Mouse (Mus musculus) spleen, adult 18-20 months (tissue): ENCODE data around the gene Olfr1257.
"Not testable (repeated sequence)": the region's sequence is repeated elsewhere in the genome, so short reads cannot be mapped to it uniquely, and the experiment has no call there.

Experiments
- DNase-seq, 2 experiments: peaks; one replicate each; pipeline ENCODE4 v3.0.0; 2022; ENCODE audit warnings: mixed read lengths in 2 of 2

Gene Olfr1257

GRCm38 (mm10) chr2:89878137-89878536 lies at the start of gene Olfr1257:
TSS of gene Olfr1257 (plus strand) at chr2:89878437.
- no peak for DNase-seq

DNA sequence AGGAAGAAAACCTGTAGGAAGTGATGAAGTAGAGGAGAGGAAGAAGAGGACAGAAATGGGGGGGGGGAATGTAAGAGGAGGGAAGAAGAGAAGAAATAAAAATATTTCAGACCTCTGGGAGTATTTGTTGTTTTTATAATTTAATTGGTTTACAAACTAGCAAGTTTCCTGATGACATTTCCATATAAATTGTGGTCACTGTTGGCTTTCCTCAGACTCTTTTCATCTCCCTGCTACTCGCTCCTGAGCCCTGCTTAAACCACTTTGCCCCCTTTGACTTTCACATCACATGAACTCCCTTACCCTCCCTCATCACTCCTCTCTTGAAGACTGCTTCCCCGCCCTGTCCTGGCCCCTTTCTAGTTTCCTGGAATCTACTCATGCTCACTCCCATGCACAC lies 36.8 kb upstream of the Olfr1257 start, which contains the start of gene Olfr1256:
Gene Olfr1256 (minus strand): TSS at position 101 of the 400 bp plus-strand sequence.
- no peak for DNase-seq

DNA sequence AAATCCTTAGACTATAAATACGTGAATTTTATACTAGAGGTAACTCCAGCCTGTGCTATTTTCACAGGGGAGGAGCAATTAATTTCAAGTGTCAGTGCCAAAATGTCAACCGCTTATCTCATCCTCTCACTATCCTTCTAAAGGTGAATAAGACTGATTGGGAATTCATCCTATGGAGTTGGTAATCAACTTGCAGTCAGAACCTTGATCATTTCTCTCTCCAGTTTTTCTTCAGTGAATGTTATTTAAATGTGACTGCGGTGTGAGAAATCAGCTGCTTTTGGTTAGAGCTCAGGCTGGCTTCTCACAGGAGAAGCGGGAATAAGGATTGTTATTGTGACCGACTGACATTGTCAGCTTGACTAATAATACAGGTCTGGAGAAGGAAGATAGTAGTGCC lies 30.1 kb upstream of the Olfr1257 start, which contains the start of gene Olfr48:
Gene Olfr48 (minus strand): TSS at position 101 of the 400 bp plus-strand sequence.
- no peak for DNase-seq

GRCm38 (mm10) chr2:89849230-89849629 lies 29.0 kb upstream of the Olfr1257 start:
- no peak for DNase-seq

GRCm38 (mm10) chr2:89912616-89913015 lies 34.4 kb downstream of the Olfr1257 start:
- DNase-seq, result not testable (repeated sequence)

DNA sequence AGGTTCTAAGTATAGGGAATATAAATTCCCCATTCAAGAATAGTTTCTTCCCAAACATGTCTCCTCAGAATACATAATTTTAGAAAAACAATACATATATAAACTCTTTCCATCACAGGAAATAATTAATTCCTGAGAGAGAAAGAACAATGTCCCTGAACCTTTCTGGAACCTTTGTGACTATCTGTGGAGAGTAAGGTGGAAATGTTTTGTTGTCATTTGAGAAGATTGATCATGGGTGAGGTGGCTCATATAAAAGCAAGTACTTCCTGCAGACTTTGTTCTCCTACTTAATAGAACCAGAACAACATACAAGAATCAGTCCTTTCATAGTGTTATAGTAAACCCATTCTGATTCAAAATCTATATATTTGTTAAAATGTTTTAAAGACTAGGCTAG lies 48.8 kb downstream of the Olfr1257 start, which contains the start of gene Olfr1258:
Gene Olfr1258 (plus strand): TSS at position 301 of the 400 bp plus-strand sequence.
- no peak for DNase-seq
